Mouse (Mus musculus) right cerebral cortex, postnatal 36 days (tissue): Measurements from ENCODE around the gene Mef2d.

Source experiments
- DNase-seq, 2 experiments: peaks; one replicate each; pipeline ENCODE4 v3.0.0; 2022; ENCODE audit warnings: low spot score in 2 of 2, mixed read lengths in 1 of 2

The Mef2d gene

DNA sequence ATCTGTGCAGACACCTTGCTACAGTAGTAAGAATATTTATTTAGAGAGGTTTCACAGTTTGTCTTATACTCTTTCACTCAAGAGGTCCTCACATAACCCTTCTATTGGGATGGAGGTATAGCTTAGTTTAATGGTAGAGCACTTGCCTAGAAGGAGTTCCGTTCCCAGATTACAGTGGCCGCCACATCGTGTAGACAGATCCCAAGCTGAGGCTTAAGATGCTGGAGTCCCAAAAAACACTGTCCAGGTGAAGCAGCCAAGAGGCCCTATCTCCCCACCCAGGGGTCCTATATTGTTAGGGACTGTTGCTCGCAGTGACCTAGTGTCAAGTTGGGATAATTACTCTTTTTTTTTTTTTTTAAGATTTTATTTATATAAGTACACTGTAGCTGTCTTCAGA lies 36.8 kb downstream of the Mef2d start:
- no peak for DNase-seq

DNA sequence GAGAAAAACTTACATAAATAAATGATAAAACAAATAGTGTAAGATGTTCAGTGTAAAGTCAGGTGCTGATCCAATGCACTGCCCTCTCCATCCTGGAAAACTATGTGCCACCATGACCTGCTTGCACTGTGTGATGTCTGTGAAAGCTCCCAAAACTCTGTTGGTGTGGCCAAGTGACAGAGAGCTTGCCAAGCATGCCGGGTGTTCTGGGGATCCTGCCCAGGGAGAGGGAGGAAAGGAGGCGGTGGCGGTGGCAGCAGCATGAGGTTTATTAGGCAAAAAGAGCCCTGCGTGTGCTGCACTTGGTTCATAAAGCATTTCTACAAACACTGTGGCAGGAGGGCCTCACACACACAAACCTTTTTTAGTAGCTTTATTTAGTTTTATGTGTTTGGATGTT lies 39.2 kb downstream of the Mef2d start:
- no peak for DNase-seq

DNA sequence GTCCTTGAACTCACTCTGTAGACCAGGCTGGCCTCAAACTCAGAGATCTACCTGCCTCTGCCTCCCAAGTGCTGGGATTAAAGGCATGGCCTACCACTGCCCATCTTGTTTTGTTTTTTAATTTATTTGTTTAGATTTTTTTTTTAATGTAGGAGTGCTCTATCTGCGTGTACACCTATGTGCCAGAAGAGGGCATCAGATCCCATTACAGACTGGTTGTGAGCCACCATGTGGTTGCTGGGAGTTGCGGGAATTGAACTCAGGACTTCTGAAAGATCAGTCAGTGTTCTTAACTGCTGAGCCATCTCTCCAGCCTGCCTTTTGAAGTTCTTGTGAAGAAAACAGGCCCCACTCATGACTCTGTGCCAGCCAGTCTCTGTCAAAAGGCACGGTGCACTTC lies 44.3 kb downstream of the Mef2d start:
- DNase-seq = no peak

DNA sequence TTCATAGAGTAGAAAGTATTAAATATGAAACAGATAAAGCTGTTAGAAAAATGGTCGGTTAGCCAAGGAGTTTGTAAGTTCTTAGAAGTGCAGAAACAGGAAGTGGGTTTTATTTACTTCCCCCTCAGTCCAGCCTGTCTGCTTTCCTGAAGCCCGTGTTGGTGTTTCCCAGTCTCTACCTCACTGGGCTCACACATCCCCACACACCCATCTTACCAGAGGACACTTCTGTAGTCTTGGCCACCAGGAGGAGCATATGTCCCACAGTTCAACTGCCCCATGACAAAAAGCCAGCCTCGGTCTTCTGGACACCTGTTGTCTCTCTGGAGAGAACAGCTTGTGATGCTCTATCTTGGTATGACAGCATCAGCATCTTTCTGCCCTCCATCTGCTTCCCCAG lies 49.0 kb downstream of the Mef2d start:
- DNase-seq = no peak

DNA sequence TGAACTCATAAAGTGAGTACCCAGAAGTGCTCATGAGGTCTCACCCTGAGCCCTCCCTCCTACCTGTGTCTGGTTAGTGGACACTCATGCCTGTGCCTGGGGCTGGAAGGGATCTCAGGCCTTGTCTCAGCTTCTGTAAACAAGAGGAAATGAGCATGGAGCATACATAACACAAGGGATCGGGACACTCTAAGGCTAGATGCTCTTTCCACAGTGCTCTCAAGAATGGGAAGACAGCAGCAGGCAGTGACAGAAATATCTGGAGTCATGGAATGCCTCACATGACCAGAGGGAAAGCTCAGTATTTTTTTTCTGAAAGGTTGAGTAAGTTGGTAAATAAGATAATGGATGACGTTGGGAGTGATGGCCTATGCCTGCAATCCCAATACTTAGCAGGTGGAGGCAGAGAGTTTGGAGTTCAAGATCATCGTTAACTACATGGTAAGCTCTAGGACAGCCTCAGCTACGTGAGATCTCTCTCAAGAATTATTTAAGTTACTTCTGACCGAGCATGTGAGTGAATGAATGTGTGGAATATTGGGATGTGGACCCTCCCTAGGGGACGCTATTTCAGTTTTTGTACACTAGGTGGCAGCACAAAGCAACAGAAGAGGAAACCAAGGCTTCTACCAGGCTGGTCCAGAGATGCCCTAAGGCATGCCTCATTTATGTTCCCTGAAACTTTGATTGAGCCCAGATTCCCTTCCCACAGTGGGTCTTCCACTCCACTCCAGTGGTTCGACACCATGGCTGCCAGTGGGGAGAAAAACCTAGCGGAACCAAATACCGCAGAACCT lies 49.8 kb downstream of the Mef2d start:
- no peak for DNase-seq

DNA sequence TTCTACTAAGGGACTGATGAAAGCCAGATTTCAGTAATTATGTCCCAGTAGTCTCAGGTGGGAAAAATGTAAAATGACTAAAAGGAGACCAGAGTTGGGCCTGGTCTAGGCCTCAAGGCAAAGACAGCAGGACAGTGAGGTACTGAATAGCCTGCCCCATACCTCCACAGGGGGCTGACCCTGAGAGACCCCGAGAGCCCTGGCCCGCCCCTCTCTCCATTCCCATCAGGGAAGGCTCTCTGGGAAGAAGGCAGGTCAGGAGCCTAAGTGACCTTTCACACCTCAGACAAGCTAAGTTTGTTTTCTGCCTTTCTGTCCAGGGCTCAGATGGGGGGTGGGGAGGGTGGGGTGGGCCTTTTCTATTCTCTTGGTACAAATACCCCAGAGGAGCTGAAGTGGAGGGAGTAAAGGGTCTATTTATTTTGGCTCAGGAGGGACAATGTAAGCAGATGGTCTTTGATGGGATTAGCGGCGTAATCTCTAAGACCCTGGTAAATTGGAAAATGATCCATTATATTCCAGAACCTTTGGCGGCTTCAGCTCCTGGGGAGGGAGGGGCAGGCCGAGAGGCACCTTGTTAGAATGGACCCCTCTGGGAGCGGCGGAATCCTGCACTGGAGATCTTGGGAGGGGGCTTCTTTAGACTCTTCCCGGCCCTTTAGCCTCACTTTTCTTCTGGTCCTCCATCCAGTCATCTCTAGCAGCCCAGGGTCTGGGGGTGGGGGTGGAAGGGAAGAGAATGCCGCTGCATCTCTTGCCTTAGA lies 55.8 kb downstream of the Mef2d start:
- DNase-seq = no peak

DNA sequence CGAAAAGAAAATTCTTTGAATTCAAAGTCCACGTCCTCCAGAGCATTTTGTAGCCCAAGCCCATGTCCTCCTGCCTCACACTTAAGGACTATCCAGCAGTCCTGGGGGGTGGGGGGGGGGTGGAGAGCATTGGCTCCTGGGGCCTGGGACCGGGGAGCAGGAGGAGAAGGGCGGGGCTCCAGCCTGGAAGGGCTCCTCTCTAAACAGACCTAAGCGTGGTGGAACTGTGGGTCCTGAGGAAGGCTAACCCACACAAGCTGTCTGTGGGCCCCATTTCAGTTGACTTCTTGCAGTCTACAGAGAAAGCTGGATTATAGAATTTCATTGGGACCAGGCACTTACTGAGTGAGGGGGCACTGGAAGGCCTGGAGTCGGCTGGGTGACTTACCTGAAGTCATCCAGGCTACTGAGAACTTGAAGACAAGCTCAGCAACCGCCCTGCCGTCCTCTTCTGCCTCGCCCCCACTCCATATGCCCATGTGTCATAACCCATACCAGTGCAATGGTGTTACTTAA lies 56.4 kb downstream of the Mef2d start:
- DNase-seq = no peak

DNA sequence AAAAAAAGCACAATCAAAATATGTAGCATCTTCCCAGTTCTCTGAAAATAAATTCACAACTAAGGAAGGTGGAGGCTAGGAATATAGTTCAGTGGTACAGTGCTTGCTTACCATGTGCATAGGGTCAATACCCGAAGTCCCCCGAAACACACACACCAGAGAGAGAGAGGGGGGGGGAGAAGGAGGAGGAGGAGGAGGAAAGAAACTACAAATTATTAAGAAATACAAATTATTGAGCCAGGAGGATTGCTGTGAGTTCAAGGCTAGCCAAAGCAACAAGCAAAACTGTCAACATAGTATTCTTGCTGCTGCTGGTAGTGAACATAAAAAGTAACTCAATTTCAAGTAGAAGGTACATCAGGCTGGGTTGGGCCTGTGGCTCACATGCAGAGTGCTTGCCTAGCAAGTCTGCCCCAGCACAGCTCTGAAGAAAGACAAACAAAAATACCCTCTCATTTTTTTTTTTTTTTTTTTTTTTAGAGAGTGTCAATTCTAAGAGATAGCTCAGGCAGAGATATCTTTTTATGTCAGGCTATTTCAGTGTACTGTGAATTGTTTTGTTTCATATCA lies 57.5 kb downstream of the Mef2d start:
- DNase-seq = no peak

DNA sequence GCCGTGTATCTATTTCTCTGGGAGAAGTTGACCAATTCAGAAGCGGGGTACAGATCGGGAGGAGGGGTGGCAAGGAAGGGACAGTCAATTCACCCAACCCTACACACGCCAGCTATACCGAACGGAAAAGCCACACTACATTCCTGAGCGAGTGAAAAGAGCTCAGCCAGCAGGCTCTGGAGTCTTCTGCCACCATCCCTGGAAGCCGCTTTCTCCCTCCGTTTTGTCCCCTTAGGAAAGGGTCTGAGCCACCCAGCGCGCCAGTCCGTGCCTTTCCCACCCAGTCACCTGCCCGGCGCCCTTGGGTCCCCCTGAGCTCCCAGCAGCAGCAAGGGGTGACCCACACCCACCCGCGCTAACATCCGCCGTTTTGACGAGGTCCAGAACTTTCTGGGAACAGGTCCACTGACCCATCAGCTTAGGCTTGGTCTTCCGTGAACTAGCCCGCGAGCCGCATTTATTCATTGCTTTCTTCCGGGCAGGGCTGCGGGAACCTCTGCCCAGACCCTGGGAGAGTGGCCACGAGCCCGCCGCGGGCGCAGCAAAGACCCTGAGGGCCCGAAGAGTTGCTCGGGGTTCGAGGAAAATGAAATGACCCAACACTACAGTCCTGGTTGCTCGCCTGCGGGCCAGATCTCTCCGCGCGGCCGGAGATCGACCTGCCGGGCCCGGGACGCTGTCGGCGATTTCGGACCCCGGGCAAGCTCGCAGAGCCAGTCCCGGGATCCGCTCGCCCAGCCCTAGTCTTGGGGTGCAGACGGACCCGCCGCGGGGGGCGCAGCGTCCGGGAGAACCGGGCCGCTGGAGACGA lies 58.2 kb downstream of the Mef2d start:
- no peak for DNase-seq

DNA sequence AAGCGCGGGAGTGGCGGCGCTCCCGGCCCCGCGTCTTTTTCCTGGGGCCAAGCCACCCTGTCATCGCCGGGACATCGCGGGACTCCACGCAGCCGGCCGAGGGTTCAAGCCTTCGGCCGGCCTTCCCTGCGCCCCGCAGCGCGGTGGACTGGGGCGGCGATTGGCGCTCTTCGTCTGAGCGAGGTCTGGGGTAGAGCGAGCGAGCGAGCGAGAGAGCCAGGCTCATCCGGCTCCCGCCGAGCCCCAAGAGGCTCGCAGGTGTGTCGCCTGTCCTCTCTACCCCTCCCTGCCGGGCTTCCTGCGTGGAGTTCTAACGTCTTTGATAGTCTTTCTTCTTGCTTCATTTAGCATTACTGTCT lies 58.8 kb downstream of the Mef2d start:
- no peak for DNase-seq

DNA sequence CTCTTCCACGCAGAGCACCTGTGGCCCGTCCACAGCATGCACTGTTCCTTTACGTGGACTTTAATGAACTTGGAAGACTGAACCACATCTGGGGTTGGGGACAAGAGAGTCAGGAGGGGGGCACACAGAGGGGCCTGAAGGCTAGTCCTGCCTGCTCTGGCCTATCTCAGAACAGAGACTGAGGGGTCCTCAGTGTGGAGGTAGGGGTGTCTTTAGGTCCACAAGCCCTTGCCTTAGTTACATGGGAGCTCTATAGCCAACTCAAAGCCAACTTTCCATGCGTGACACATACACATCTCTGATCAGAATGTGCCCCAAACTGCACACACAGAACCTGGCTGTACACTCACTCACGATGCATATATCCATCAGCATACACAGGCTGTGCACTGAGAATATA lies 59.5 kb downstream of the Mef2d start:
- DNase-seq = no peak

DNA sequence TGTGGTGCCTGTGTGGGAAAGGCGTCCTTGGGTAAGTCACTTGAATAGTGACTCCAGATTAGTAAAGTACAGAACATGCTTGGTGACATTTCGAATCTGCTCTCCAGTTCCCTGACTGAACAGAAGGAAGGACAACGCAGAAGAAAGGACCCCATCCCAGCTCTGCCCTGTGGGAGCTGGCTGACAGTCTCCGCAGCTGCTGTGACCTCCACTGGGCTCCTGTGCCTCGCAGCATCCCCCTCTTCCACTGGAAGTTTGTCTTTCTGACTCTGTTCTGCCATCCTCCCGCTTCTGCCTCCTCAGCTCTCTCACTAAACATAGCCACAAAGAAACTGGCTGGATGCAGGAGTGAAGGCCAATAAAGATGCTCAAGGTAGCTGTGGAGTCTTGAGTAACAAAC lies 60.8 kb downstream of the Mef2d start:
- no peak for DNase-seq

DNA sequence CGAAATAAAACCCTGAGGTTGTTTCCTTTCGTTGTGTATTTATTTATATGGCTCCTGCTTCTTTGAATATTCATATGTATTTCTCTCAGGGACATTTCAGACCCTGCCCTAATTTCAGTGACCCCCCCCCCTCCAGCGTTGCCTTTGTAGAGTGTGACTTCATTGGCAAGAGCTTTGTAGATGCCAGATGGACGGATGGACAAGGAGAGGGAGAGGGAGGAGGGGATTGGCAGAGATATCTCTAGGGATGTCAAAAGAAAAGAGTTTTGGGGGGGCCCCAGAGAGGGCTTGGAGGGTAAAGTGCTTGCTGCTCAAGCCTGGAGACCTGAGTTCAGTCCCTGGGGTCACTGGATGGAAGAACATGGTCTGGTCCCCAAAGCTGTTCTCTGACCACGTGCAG lies 61.3 kb downstream of the Mef2d start:
- no peak for DNase-seq

DNA sequence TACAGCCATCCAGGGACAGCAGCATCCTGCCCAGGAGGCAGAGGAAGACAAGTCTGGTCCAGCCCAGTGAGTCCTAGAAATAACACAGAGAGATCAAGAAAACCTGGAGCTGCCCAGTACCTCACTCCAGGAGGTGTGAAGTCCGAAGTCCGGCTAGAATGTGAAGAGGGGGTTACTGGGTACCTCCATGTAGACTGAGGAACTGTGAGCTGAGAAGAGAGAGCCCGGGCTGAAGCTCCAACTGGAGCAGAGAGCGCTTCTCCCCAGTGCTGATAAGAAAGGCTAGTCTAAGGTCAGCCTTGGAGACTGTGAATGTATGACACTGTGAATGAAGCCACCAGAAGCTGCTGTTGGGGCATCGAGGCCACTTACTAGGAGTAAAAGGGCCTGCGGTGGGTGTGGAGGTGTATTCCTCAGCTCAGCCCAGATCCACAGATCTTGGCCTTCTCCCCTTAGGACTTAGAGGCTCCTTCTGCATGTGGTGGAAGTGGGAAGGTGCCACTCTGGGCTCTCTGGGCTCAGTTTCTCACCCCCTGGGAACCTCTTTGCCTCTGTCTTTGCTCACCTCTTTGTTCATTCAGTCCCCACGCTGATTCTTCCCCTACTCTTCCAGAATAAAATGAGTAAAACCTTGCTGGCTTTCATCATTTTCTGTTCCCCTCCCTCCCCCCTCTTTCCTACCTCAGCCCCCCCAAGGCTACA lies 62.0 kb downstream of the Mef2d start:
- DNase-seq = no peak

DNA sequence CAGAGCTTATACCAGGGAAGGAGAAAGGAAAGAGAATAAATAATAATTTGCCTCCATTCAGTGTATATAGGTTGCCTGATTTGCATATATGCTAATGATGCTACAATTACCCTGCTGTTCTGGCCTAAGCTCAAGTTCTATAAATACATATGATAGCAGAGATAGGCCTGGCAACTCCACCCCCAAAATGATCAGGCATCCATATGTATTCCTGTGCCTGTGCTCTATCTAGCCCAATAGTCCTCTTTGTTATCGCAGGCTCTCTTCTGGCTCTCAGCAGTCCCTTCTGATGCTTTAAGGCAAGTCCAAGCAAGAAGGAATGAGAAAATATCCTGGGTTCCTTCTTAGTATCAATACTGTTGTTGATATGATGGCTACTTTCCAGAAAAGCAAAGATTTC lies 62.6 kb downstream of the Mef2d start:
- no peak for DNase-seq

DNA sequence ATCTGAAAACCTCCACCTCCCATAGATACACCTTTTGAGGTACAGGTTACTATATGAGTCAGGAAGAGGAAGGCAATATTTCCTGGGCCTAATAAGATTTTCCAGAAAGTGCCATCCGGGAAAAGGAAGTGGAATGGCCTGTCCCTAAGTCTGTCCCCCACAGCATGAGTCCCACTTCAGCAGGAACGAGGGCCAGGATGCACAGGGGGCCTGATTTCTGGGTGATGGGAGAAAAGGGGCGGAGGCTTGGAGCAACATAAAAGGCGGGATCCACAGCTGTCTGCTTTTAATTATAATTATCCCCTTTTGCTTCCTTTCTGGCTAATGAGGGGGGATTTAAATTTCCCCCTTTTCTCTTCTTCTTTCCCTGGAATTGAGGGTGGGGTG lies 63.0 kb downstream of the Mef2d start:
- DNase-seq = no peak

DNA sequence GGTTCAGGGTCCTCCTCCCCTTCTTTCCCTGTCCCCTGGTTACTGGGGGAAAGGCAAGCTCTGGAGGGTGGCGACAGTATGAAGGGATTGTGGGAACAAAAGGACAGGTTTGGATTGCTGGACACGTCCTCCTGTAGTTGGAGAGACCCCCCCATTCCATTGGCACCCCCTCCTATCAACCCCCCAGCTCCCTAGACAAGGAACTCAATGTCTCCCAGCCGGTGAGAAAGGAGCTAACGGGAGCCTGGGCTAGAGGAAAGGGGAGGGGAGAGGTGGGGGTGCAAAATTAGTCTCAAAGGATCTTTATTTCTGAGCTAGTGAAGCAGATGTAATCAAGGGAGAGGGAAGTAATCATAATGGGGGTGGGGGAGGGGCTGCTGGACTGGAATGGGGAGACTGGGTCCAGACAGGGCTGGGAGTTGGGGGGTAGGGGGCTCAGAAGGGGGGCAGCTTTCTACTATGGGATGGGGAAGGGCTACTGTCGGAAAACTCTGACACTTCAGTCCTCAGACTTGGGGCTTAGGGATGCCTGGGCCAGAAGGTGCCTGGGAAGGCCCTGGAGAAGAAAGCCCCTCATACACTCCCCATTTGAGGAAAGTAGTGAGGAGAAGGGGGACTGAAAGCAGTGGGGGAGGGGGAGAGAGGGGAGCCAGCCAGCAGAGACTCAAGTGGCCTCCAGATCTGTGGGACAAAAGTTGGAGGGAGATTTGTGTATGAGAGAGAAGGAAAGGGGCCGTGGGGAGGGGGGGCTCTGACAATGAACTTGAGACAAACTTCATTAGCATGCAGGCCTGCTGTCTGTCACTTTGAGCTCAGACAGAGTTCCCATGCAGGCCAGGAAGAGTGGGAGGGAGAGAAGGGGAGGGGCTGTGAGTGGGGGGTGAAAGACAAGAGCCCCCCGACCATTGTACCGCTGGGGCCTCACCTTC lies 63.7 kb downstream of the Mef2d start:
- no peak for DNase-seq

DNA sequence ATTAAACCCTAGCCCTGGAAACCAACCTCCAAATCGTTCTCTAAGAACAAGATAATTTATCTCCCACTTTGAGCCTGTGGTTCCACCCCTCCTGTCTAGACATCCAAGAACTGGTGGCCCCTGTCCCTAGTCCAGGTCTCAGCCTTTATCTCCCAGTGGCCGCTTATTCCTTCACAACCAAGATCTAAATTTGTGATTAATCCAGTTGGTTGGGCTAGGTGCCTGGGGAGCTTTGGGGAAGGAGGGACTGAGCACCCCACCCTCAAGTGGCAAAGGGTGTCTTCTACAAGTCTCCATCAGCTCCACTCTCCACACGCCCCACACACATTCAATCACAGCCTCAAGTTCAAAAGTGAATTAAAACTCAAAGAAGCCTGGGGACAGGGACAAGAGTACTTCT lies 64.3 kb downstream of the Mef2d start:
- DNase-seq = no peak

DNA sequence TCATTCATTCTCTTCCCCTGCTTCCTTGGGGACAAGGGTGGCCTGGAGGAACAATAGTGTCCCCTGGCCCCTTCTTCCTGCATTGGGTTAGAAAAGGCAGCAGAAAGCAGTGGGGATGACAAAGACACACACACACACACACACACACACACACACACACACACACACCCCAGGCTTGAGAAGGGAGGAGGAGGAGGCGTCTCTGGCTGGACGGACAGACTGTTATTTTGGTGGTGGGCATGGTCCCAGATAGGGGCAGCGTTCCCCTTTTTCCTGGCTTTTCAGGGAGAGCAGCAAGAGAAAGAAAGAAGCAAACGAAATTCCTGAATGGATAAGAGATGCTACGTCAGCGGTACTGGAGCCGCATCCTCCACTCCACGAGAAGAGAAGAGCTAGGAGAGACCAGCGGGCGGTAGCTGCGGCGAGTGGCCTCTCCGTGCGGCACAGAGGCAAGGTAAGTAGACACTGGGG lies 64.8 kb downstream of the Mef2d start:
- DNase-seq = peak in 1 of 2 experiments; percentile 65

DNA sequence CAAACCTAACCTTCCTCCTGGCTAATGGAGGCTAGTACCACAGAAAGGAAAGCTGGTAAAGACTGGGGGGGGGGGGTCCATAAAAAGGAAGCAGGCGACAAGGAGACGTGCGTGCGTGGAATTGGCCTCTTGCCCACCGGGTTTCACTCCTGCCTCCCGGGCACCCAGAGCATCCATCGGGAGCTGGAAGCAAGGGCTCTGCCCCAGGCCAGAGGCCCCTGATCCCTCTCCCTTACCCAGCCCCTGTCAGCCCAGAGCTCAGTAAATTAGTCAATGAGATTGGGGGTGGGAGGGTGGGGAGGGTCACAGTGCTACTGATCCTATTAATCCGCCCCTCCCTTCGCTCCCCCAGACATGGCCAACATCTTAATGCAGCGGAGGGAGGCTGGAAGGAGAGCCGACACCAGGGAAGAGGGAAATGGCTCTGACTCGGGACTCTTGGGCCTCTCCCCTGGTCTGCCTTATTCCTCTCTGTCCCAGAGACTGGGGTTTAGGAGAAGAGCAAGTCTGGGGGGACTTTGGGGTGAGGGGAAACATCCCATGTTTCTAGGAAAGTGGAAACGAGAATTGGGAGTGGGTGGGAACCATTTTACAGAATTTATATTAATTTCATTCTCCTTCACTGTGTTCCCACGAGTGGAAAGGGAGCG lies 65.4 kb downstream of the Mef2d start:
- DNase-seq = no peak
